Mouse (Mus musculus) olfactory bulb, adult 2 months (tissue): ENCODE results near the gene Cntnap5a.

Experiments used
- CTCF ChIP-seq: fragments of 200-500 bp; IDR thresholded peaks from 2 replicates; pipeline ENCODE4 v1.5.1; 2012; ENCODE audit warnings: low read depth, mild to moderate bottlenecking, low read length, moderate library complexity; ENCODE audit not compliant: insufficient read depth
- POLR2A ChIP-seq: fragments of 200-500 bp; IDR thresholded peaks from 2 replicates; pipeline ENCODE4 v1.6.1; 2012; ENCODE audit warnings: mild to moderate bottlenecking, low read depth, low read length, moderate library complexity; ENCODE audit not compliant: insufficient read depth

GRCm38 (mm10) chr1:116128450-116129246 is 444.1 kb downstream of the Cntnap5a start:
- TF ChIP-seq POLR2A (no peak), CTCF (no peak)
